Comparison of ENCODE assay signal across 9 mouse cellular contexts in genomic region chr2:130398091-130398490, GRCm38 (mm10). TPM values are rescaled to one million over a fixed set of nuclear protein-coding genes. Genes with fewer than 3 reads are reported as not detected.
A peak's percentile ranks its signal among the peaks of the same experiment; 100 is the strongest.
DNase-seq lines count a peak whose midpoint lies in the region; ATAC-seq and TF ChIP-seq lines count a peak whose summit lies in the region.
"Had no signal": no experiment of that assay in that cellular context is flagged by ENCODE, and none has a peak within 500 bp of the region (broad histone marks: within the 10 kb centered on the region; RNA-seq: fewer than 3 reads in every experiment).

No protein-coding gene starts in this region.

- H3K36me3 ChIP-seq in kidney, embryonic 16.5 days (ENCODE audit: insufficient read depth, low read length): peaks cover 19% of the 10 kb centered on the region
- peaks cover 20% of the 10 kb centered on the region for H3K36me3 ChIP-seq in heart, embryonic 12.5 days
- H3K36me3 ChIP-seq in limb, embryonic 13.5 days: peaks cover 29% of the 10 kb centered on the region
- H3K36me3 ChIP-seq in midbrain, postnatal 0 days (ENCODE audit: insufficient read depth, low read length): 0 out of 2 replicates have a peak, but pooled peaks cover 5% of the 10 kb centered on the region
- H3K36me3 ChIP-seq: G1E had no signal

- no peak for DNase-seq in kidney, adult 9 months
- peak; percentile 35 for DNase-seq in embryo, embryonic 10.5 days (ENCODE audit: low spot score)
- no peak for DNase-seq in midbrain, postnatal 0 days (ENCODE audit: low spot score)
- no peak for DNase-seq in MN1 (ENCODE audit: low spot score)

- WGBS in kidney, embryonic 16.5 days: 13% methylated on average over 14 of the region's 14 CpGs
- WGBS in heart, embryonic 12.5 days: 11% methylated on average over 14 of the region's 14 CpGs
- 11% methylated on average over 14 of the region's 14 CpGs for WGBS in limb, embryonic 13.5 days
- 23% methylated on average over 13 of the region's 14 CpGs for WGBS in midbrain, postnatal 0 days

- peak overlapping the region; percentile 80; the same call in 1 of the 2 replicates for H3K9ac ChIP-seq in kidney, embryonic 16.5 days (replicated peaks; ENCODE audit: low read length)
- peak overlapping the region; percentile 81; the same call in 1 of the 2 replicates for H3K9ac ChIP-seq in heart, embryonic 12.5 days
- H3K9ac ChIP-seq in limb, embryonic 13.5 days: peak overlapping the region; percentile 90
- H3K9ac ChIP-seq in midbrain, postnatal 0 days (replicated peaks; ENCODE audit: low read length, poor library complexity, severe bottlenecking): no peak overlapping the region

- H3K27ac ChIP-seq in kidney, embryonic 16.5 days (ENCODE audit: low read length): 0 out of 2 replicates have a peak overlapping the region, but pooled peaks have one; percentile 79
- H3K27ac ChIP-seq in heart, embryonic 12.5 days (ENCODE audit: poor library complexity, severe bottlenecking): no peak overlapping the region
- H3K27ac ChIP-seq in limb, embryonic 13.5 days: peak overlapping the region; percentile 88
- no peak overlapping the region for H3K27ac ChIP-seq in midbrain, postnatal 0 days (ENCODE audit: low read depth, low read length)

- peaks cover 18% of the 10 kb centered on the region for H3K4me1 ChIP-seq in kidney, embryonic 16.5 days (ENCODE audit: insufficient read depth, low read length)
- H3K4me1 ChIP-seq in heart, embryonic 12.5 days (replicated peaks): 0 out of 2 replicates have a peak, but pooled peaks cover 6% of the 10 kb centered on the region
- peaks cover 36% of the 10 kb centered on the region for H3K4me1 ChIP-seq in limb, embryonic 13.5 days
- H3K4me1 ChIP-seq in midbrain, postnatal 0 days (ENCODE audit: insufficient read depth, low read length): 0 out of 2 replicates have a peak, but pooled peaks cover 8% of the 10 kb centered on the region

- peak overlapping the region; percentile 69 for H3K4me3 ChIP-seq in kidney, embryonic 16.5 days (ENCODE audit: low read length)
- peak overlapping the region; percentile 72 for H3K4me3 ChIP-seq in heart, embryonic 12.5 days
- H3K4me3 ChIP-seq in limb, embryonic 13.5 days: peak overlapping the region; percentile 71
- peak overlapping the region; percentile 49; the same call in 1 of the 2 replicates for H3K4me3 ChIP-seq in midbrain, postnatal 0 days (ENCODE audit: low read depth, low read length)

- no peak for ATAC-seq in kidney, embryonic 16.5 days (ENCODE audit: low FRiP score, low TSS enrichment)
- ATAC-seq in heart, embryonic 12.5 days (ENCODE audit: insufficient number of reproducible peaks, low FRiP score): no peak
- ATAC-seq in limb, embryonic 13.5 days (ENCODE audit: low FRiP score, low read depth): no peak
- no peak for ATAC-seq in midbrain, postnatal 0 days (ENCODE audit: low FRiP score)
- ATAC-seq in erythroid progenitor cell, adult 5-6 weeks (replicated peaks; ENCODE audit: low FRiP score, poor library complexity, severe bottlenecking): no peak

- no peaks in the 10 kb centered on the region for H3K9me3 ChIP-seq in kidney, embryonic 16.5 days (ENCODE audit: low read length)
- no peaks in the 10 kb centered on the region for H3K9me3 ChIP-seq in heart, embryonic 12.5 days (replicated peaks)
- H3K9me3 ChIP-seq in limb, embryonic 13.5 days: no peaks in the 10 kb centered on the region
- no peaks in the 10 kb centered on the region for H3K9me3 ChIP-seq in midbrain, postnatal 0 days (ENCODE audit: low read length)
- H3K9me3 ChIP-seq: G1E had no signal

- no peaks in the 10 kb centered on the region for H3K27me3 ChIP-seq in kidney, embryonic 16.5 days (ENCODE audit: insufficient read depth, low read length)
- 0 out of 2 replicates have a peak, but pooled peaks cover 8% of the 10 kb centered on the region for H3K27me3 ChIP-seq in heart, embryonic 12.5 days (replicated peaks)
- no peaks in the 10 kb centered on the region for H3K27me3 ChIP-seq in limb, embryonic 13.5 days
- H3K27me3 ChIP-seq in midbrain, postnatal 0 days (ENCODE audit: insufficient read depth, low read length): no peaks in the 10 kb centered on the region; the same call in none of the 2 replicates

- TF ChIP-seq CTCF in midbrain, postnatal 0 days (IDR thresholded peaks at IDR 0.05): no peak

- peak overlapping the region; percentile 91 for H3K4me2 ChIP-seq in kidney, embryonic 16.5 days (replicated peaks; ENCODE audit: low read depth, low read length)
- H3K4me2 ChIP-seq in heart, embryonic 12.5 days: peak overlapping the region; percentile 96
- H3K4me2 ChIP-seq in limb, embryonic 13.5 days (replicated peaks): peak overlapping the region; percentile 85
- H3K4me2 ChIP-seq in midbrain, postnatal 0 days (ENCODE audit: low read depth, low read length, poor library complexity, severe bottlenecking): peak overlapping the region; percentile 92

RNA-seq across cellular contexts. Expression of gene Cpxm1, which starts 0.7 kb away (rescaled TPM):
- 104 and 105 TPM in 2 replicates for polyA plus RNA-seq in kidney, embryonic 16.5 days (2015; fragmentation: Nextera tagmentation; extraction: Ambion mirVana)
- 32.2 and 33.3 TPM in 2 replicates for polyA plus RNA-seq in heart, embryonic 12.5 days (2016; fragmentation: Nextera tagmentation; extraction: Ambion mirVana)
- 137 and 145 TPM in 2 replicates for polyA plus RNA-seq in limb, embryonic 13.5 days (2015; fragmentation: Nextera tagmentation; extraction: Ambion mirVana)
- 25.4 and 26.2 TPM in 2 replicates for total RNA-seq in midbrain, postnatal 0 days (2014; rRNA removed)
- 32.4 and 35.3 TPM in 2 replicates for polyA plus RNA-seq in midbrain, postnatal 0 days (2015; fragmentation: Nextera tagmentation; extraction: Ambion mirVana)
- total RNA-seq in erythroid progenitor cell, adult 5-6 weeks (2015; ENCODE audit: low replicate concordance): not detected in 2 replicates
- not detected in 2 replicates for total RNA-seq in erythroid progenitor cell, adult 5-6 weeks (2017; ENCODE audit: low replicate concordance)
- total RNA-seq: G1E had no signal
- polyA plus RNA-seq: G1E had no signal

RNA-seq across cellular contexts. Expression of gene Gm28372, which starts 6.9 kb away (rescaled TPM):
- polyA plus RNA-seq in kidney, embryonic 16.5 days (2015; fragmentation: Nextera tagmentation; extraction: Ambion mirVana): not detected in 2 replicates
- polyA plus RNA-seq in heart, embryonic 12.5 days (2016; fragmentation: Nextera tagmentation; extraction: Ambion mirVana): 0.09 and 0.24 TPM in 2 replicates
- polyA plus RNA-seq in limb, embryonic 13.5 days (2015; fragmentation: Nextera tagmentation; extraction: Ambion mirVana): 0.08 and 0.11 TPM in 2 replicates
- not detected in 2 replicates for total RNA-seq in midbrain, postnatal 0 days (2014; rRNA removed)
- polyA plus RNA-seq in midbrain, postnatal 0 days (2015; fragmentation: Nextera tagmentation; extraction: Ambion mirVana): 0.15 TPM in 1 of 2 replicates, not detected in the other
- not detected in 2 replicates for total RNA-seq in erythroid progenitor cell, adult 5-6 weeks (2015; ENCODE audit: low replicate concordance)
- not detected in 2 replicates for total RNA-seq in erythroid progenitor cell, adult 5-6 weeks (2017; ENCODE audit: low replicate concordance)
- total RNA-seq: G1E had no signal
- polyA plus RNA-seq: G1E had no signal

RNA-seq across cellular contexts. Expression of gene 1700020A23Rik, which starts 7.0 kb away (rescaled TPM):
- not detected in 2 replicates for polyA plus RNA-seq in kidney, embryonic 16.5 days (2015; fragmentation: Nextera tagmentation; extraction: Ambion mirVana)
- polyA plus RNA-seq in heart, embryonic 12.5 days (2016; fragmentation: Nextera tagmentation; extraction: Ambion mirVana): not detected in 2 replicates
- not detected in 2 replicates for polyA plus RNA-seq in limb, embryonic 13.5 days (2015; fragmentation: Nextera tagmentation; extraction: Ambion mirVana)
- total RNA-seq in midbrain, postnatal 0 days (2014; rRNA removed): not detected in 2 replicates
- 0.93 TPM in 1 of 2 replicates, not detected in the other for polyA plus RNA-seq in midbrain, postnatal 0 days (2015; fragmentation: Nextera tagmentation; extraction: Ambion mirVana)
- total RNA-seq in erythroid progenitor cell, adult 5-6 weeks (2015; ENCODE audit: low replicate concordance): not detected in 2 replicates
- not detected in 2 replicates for total RNA-seq in erythroid progenitor cell, adult 5-6 weeks (2017; ENCODE audit: low replicate concordance)
- total RNA-seq: G1E had no signal
- polyA plus RNA-seq: G1E had no signal

RNA-seq across cellular contexts. Expression of gene Tmem239, which starts 8.2 kb away (rescaled TPM):
- polyA plus RNA-seq in kidney, embryonic 16.5 days (2015; fragmentation: Nextera tagmentation; extraction: Ambion mirVana): not detected in 2 replicates
- polyA plus RNA-seq in heart, embryonic 12.5 days (2016; fragmentation: Nextera tagmentation; extraction: Ambion mirVana): not detected in 2 replicates
- not detected in 2 replicates for polyA plus RNA-seq in limb, embryonic 13.5 days (2015; fragmentation: Nextera tagmentation; extraction: Ambion mirVana)
- not detected in 2 replicates for total RNA-seq in midbrain, postnatal 0 days (2014; rRNA removed)
- 0.12 TPM in 1 of 2 replicates, not detected in the other for polyA plus RNA-seq in midbrain, postnatal 0 days (2015; fragmentation: Nextera tagmentation; extraction: Ambion mirVana)
- total RNA-seq in erythroid progenitor cell, adult 5-6 weeks (2015; ENCODE audit: low replicate concordance): not detected in 2 replicates
- not detected in 2 replicates for total RNA-seq in erythroid progenitor cell, adult 5-6 weeks (2017; ENCODE audit: low replicate concordance)
- total RNA-seq: G1E had no signal
- polyA plus RNA-seq: G1E had no signal

RNA-seq across cellular contexts. Expression of gene Vps16, which starts 26.0 kb away (rescaled TPM):
- polyA plus RNA-seq in kidney, embryonic 16.5 days (2015; fragmentation: Nextera tagmentation; extraction: Ambion mirVana): 109 and 115 TPM in 2 replicates
- 63.5 and 63.9 TPM in 2 replicates for polyA plus RNA-seq in heart, embryonic 12.5 days (2016; fragmentation: Nextera tagmentation; extraction: Ambion mirVana)
- polyA plus RNA-seq in limb, embryonic 13.5 days (2015; fragmentation: Nextera tagmentation; extraction: Ambion mirVana): 113 and 122 TPM in 2 replicates
- total RNA-seq in midbrain, postnatal 0 days (2014; rRNA removed): 81.2 and 83.6 TPM in 2 replicates
- polyA plus RNA-seq in midbrain, postnatal 0 days (2015; fragmentation: Nextera tagmentation; extraction: Ambion mirVana): 86.6 and 89.9 TPM in 2 replicates
- 74.6 and 122 TPM in 2 replicates for total RNA-seq in erythroid progenitor cell, adult 5-6 weeks (2015; ENCODE audit: low replicate concordance)
- 62.8 and 75.8 TPM in 2 replicates for total RNA-seq in erythroid progenitor cell, adult 5-6 weeks (2017; ENCODE audit: low replicate concordance)

Comparison
In these comparisons a context has a peak if more than half of its experiments do, and no peak if none do; other contexts are left out.
1. H3K27ac ChIP-seq: peak in kidney, embryonic 16.5 days (single experiment) and limb, embryonic 13.5 days (single experiment); none in heart, embryonic 12.5 days (single experiment) and midbrain, postnatal 0 days (single experiment).
2. Peak in every context shown above with its lines, with median percentiles within 50 percentile points of each other: H3K4me2 ChIP-seq and H3K4me3 ChIP-seq.